Mouse (Mus musculus): Measurements from ENCODE around the gene Tbcc.
"Not testable (repeated sequence)": the region's sequence is repeated elsewhere in the genome, so short reads cannot be mapped to it uniquely, and the experiment has no call there.

- not testable (repeated sequence) for TF ChIP-seq CTCF, EP300 (IDR thresholded peaks at IDR 0.05)
Observed at GRCm38 (mm10) chr17:46846573-46846972, 43.9 kb upstream of the Tbcc start.
